Mouse (Mus musculus): Measurements from ENCODE around the gene Kat2a. TPM values are rescaled to one million over a fixed set of nuclear protein-coding genes. Genes with fewer than 3 reads are reported as not detected.

Kat2a gene
- polyA plus RNA-seq, 2 experiments: 12.7 to 13.0 TPM

GRCm38 (mm10) chr11:100729976-100730375 lies 17.7 kb upstream of the Kat2a start:
- DNase-seq (ENCODE audit: low read depth in 3 of 3, low spot score in 3 of 3): no peak
- no peaks in the 10 kb centered on the region for H3K27me3 ChIP-seq (ENCODE audit: control insufficient read depth, insufficient read depth, low read length)
- no peak overlapping the region for H3K4me3 ChIP-seq (ENCODE audit: insufficient read depth in 1 of 2, low read depth in 2 of 2, low read length in 2 of 2)
- no peak overlapping the region for H3K27ac ChIP-seq
- peaks cover 8 to 19% of the 10 kb centered on the region in 2 experiments for H3K4me1 ChIP-seq (replicated peaks; ENCODE audit: control insufficient read depth in 2 of 2, insufficient read depth in 2 of 2, low read length in 1 of 2)
- H3K36me3 ChIP-seq (replicated peaks; ENCODE audit: control insufficient read depth, insufficient read depth, low read depth): peaks cover 32% of the 10 kb centered on the region
- H3K9me3 ChIP-seq (ENCODE audit: control insufficient read depth, low read length): no peaks in the 10 kb centered on the region
- TF ChIP-seq CTCF (IDR thresholded peaks at IDR 0.05; ENCODE audit: low read depth) (no peak), EP300 (IDR thresholded peaks at IDR 0.05; ENCODE audit: low read depth) (no peak)
- no peak overlapping the region for H3K9ac ChIP-seq (replicated peaks)
- ATAC-seq (ENCODE audit: insufficient read depth): no peak
- H3K4me2 ChIP-seq (ENCODE audit: low read depth): no peak overlapping the region
- WGBS (ENCODE audit: insufficient replicate concordance): 27% methylated on average over 4 of the region's 4 CpGs

- H3K4me3 ChIP-seq (ENCODE audit: insufficient read depth in 1 of 2, low read depth in 2 of 2, low read length in 2 of 2): no peak overlapping the region
- H3K36me3 ChIP-seq (replicated peaks; ENCODE audit: control insufficient read depth, insufficient read depth, low read depth): peaks cover 26% of the 10 kb centered on the region
- DNase-seq (ENCODE audit: low read depth in 3 of 3, low spot score in 3 of 3) (no peak), ATAC-seq (ENCODE audit: insufficient read depth) (no peak)
- no peak overlapping the region for H3K27ac ChIP-seq
- 84% methylated on average over 6 of the region's 6 CpGs for WGBS (ENCODE audit: insufficient replicate concordance)
- H3K9me3 ChIP-seq (ENCODE audit: control insufficient read depth, low read length): no peaks in the 10 kb centered on the region
- H3K4me1 ChIP-seq (replicated peaks; ENCODE audit: control insufficient read depth in 2 of 2, insufficient read depth in 2 of 2, low read length in 1 of 2): peaks cover 12 to 25% of the 10 kb centered on the region in 2 experiments
- TF ChIP-seq CTCF (IDR thresholded peaks at IDR 0.05; ENCODE audit: low read depth) (no peak), EP300 (IDR thresholded peaks at IDR 0.05; ENCODE audit: low read depth) (no peak)
- no peak overlapping the region for H3K4me2 ChIP-seq (ENCODE audit: low read depth)
- no peaks in the 10 kb centered on the region for H3K27me3 ChIP-seq (ENCODE audit: control insufficient read depth, insufficient read depth, low read length)
- H3K9ac ChIP-seq (replicated peaks): no peak overlapping the region
Measured at GRCm38 (mm10) chr11:100728601-100729000, 16.3 kb upstream of the Kat2a start.

- Histone ChIP-seq H3K27me3 (ENCODE audit: control insufficient read depth, insufficient read depth, low read length) (no peaks in the 10 kb centered on the region), H3K27ac (no peak overlapping the region), H3K4me2 (ENCODE audit: low read depth) (no peak overlapping the region), H3K9me3 (ENCODE audit: control insufficient read depth, low read length) (no peaks in the 10 kb centered on the region), H3K36me3 (replicated peaks; ENCODE audit: control insufficient read depth, insufficient read depth, low read depth) (peaks cover 15% of the 10 kb centered on the region), H3K9ac (replicated peaks) (no peak overlapping the region), H3K4me1 (replicated peaks; ENCODE audit: control insufficient read depth in 2 of 2, insufficient read depth in 2 of 2, low read length in 1 of 2) (peaks cover 23 to 32% of the 10 kb centered on the region in 2 experiments), H3K4me3 (ENCODE audit: insufficient read depth in 1 of 2, low read depth in 2 of 2, low read length in 2 of 2) (no peak overlapping the region)
- TF ChIP-seq CTCF (IDR thresholded peaks at IDR 0.05; ENCODE audit: low read depth) (no peak), EP300 (IDR thresholded peaks at IDR 0.05; ENCODE audit: low read depth) (no peak)
- ATAC-seq (ENCODE audit: insufficient read depth) (no peak), DNase-seq (ENCODE audit: low read depth in 3 of 3, low spot score in 3 of 3) (no peak)
- 90% methylated on average over 3 of the region's 3 CpGs for WGBS (ENCODE audit: insufficient replicate concordance)
Measured at GRCm38 (mm10) chr11:100727201-100727600, 14.9 kb upstream of the Kat2a start.

GRCm38 (mm10) chr11:100724919-100725512 lies 12.8 kb upstream of the Kat2a start:
- H3K9me3 ChIP-seq (ENCODE audit: control insufficient read depth, low read length): no peaks in the 10 kb centered on the region
- no peak overlapping the region for H3K4me3 ChIP-seq (ENCODE audit: insufficient read depth in 1 of 2, low read depth in 2 of 2, low read length in 2 of 2)
- peak overlapping the region; percentile 19; the same call in 1 of the 2 replicates for H3K4me2 ChIP-seq (ENCODE audit: low read depth)
- no peaks in the 10 kb centered on the region for H3K27me3 ChIP-seq (ENCODE audit: control insufficient read depth, insufficient read depth, low read length)
- peak; percentile 47 for ATAC-seq (ENCODE audit: insufficient read depth)
- no peak for DNase-seq (ENCODE audit: low read depth in 3 of 3, low spot score in 3 of 3)
- peaks cover 26 to 39% of the 10 kb centered on the region in 2 experiments for H3K4me1 ChIP-seq (replicated peaks; ENCODE audit: control insufficient read depth in 2 of 2, insufficient read depth in 2 of 2, low read length in 1 of 2)
- no peak overlapping the region for H3K9ac ChIP-seq (replicated peaks)
- H3K36me3 ChIP-seq (replicated peaks; ENCODE audit: control insufficient read depth, insufficient read depth, low read depth): peaks cover 11% of the 10 kb centered on the region
- H3K27ac ChIP-seq: peak overlapping the region; percentile 21
- TF ChIP-seq CTCF (IDR thresholded peaks at IDR 0.05; ENCODE audit: low read depth) (no peak), EP300 (IDR thresholded peaks at IDR 0.05; ENCODE audit: low read depth) (no peak)
- 15% methylated on average over 5 of the region's 5 CpGs for WGBS (ENCODE audit: insufficient replicate concordance)

- no peak for TF ChIP-seq EP300 (IDR thresholded peaks at IDR 0.05; ENCODE audit: low read depth)
- no peak for TF ChIP-seq CTCF (IDR thresholded peaks at IDR 0.05; ENCODE audit: low read depth)
- DNase-seq (ENCODE audit: low read depth in 3 of 3, low spot score in 3 of 3) (no peak), ATAC-seq (ENCODE audit: insufficient read depth) (no peak)
- Histone ChIP-seq H3K4me1 (replicated peaks; ENCODE audit: control insufficient read depth in 2 of 2, insufficient read depth in 2 of 2, low read length in 1 of 2) (peaks cover 26 to 39% of the 10 kb centered on the region in 2 experiments), H3K27ac (peak overlapping the region; percentile 0), H3K9me3 (ENCODE audit: control insufficient read depth, low read length) (no peaks in the 10 kb centered on the region), H3K9ac (replicated peaks) (no peak overlapping the region), H3K4me2 (ENCODE audit: low read depth) (peak overlapping the region; percentile 25), H3K36me3 (replicated peaks; ENCODE audit: control insufficient read depth, insufficient read depth, low read depth) (peaks cover 23% of the 10 kb centered on the region), H3K27me3 (ENCODE audit: control insufficient read depth, insufficient read depth, low read length) (no peaks in the 10 kb centered on the region), H3K4me3 (ENCODE audit: insufficient read depth in 1 of 2, low read depth in 2 of 2, low read length in 2 of 2) (no peak overlapping the region)
- WGBS (ENCODE audit: insufficient replicate concordance): 29% methylated on average over 2 of the region's 2 CpGs
Measured at GRCm38 (mm10) chr11:100722493-100723028, 10.3 kb upstream of the Kat2a start.

All from liver, embryonic 14.5 days (tissue).